Mouse (Mus musculus) neural tube, embryonic 15.5 days (tissue): ENCODE measurements around the gene Ccdc85c. TPM values are rescaled to one million over a fixed set of nuclear protein-coding genes. Genes with fewer than 3 reads are reported as not detected.
A peak's percentile ranks its signal among the peaks of the same experiment; 100 is the strongest.

Experiments
- ATAC-seq: fragments of 200-750 bp; cut with Nextera tagmentation; 2 replicates; pipeline ENCODE4 v1.8.0; 2017; ENCODE audit warnings: mild to moderate bottlenecking, moderate TSS enrichment, moderate library complexity; ENCODE audit not compliant: low FRiP score
- H3K27ac ChIP-seq: fragments of 300-500 bp; sonication (generic); replicated peaks from 2 replicates; pipeline ENCODE4 v1.5.1; 2015; ENCODE audit warnings: mild to moderate bottlenecking, inconsistent platforms
- H3K27me3 ChIP-seq: fragments of 300-500 bp; sonication (generic); replicated peaks from 2 replicates; pipeline ENCODE4 v1.6.1; 2015; ENCODE audit warnings: inconsistent platforms
- H3K36me3 ChIP-seq: fragments of 300-500 bp; sonication (generic); 2 replicates; pipeline ENCODE4 v1.6.1; 2015; ENCODE audit warnings: inconsistent platforms
- H3K4me1 ChIP-seq: fragments of 300-500 bp; sonication (generic); 2 replicates; pipeline ENCODE4 v1.6.1; 2015; ENCODE audit warnings: inconsistent platforms
- H3K4me2 ChIP-seq: fragments of 300-500 bp; sonication (generic); 2 replicates; pipeline ENCODE4 v1.6.1; 2015; ENCODE audit warnings: inconsistent platforms, mild to moderate bottlenecking, moderate library complexity
- H3K4me3 ChIP-seq: fragments of 300-500 bp; sonication (generic); replicated peaks from 2 replicates; pipeline ENCODE4 v1.5.1; 2015; ENCODE audit warnings: mild to moderate bottlenecking, inconsistent platforms
- H3K9ac ChIP-seq: fragments of 300-500 bp; sonication (generic); replicated peaks from 2 replicates; pipeline ENCODE4 v1.6.1; 2015; ENCODE audit warnings: mild to moderate bottlenecking, inconsistent platforms
- H3K9me3 ChIP-seq: fragments of 300-500 bp; sonication (generic); replicated peaks from 2 replicates; pipeline ENCODE4 v1.6.1; 2016; ENCODE audit warnings: inconsistent platforms
- WGBS: fragments of 180-500 bp; shearing (Covaris S2); methylation state at CpG from one replicate; pipeline ENCODE4 v1.1.7; 2015; ENCODE audit warnings: mixed read lengths; 5-methylcytosine and 5-hydroxymethylcytosine counted together
- polyA plus RNA-seq: library from polyadenylated mRNA; unstranded; fragments of >200 nt; fragmentation: Nextera tagmentation; extraction: Ambion mirVana; gene quantifications from 2 replicates; pipeline ENCODE4 v1.2.1, GENCODE M21; 2015

Ccdc85c gene
- polyA plus RNA-seq, 1 experiment from 2014 or later: 11.9 TPM

DNA sequence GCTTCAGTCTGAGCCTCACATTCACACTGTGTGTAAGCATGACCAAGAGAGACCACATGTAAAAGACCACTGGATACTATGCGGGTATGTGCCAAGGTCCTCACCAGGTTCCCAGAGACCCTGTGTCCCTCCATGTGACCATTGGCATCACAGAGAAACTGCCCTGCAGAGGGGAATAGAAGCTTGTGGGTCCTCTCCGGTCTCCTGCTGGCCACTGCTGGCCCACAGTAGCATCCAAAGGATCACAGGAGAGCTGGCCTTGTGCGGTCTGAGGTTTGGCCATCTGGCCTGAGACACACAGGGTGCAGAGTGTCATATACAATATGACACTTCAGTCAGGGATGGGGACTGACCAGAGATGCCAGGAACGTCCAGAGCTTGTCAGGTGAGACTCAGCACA lies 34.8 kb upstream of the Ccdc85c start:
- Histone ChIP-seq H3K4me2 (no peak overlapping the region), H3K9ac (no peak overlapping the region), H3K4me1 (peaks cover 18% of the 10 kb centered on the region), H3K4me3 (no peak overlapping the region), H3K27me3 (peaks cover 5% of the 10 kb centered on the region; the same call in 1 of the 2 replicates), H3K27ac (no peak overlapping the region), H3K36me3 (no peaks in the 10 kb centered on the region), H3K9me3 (no peaks in the 10 kb centered on the region)
- WGBS: 90% methylated on average over 4 of the region's 4 CpGs
- ATAC-seq: no peak

DNA sequence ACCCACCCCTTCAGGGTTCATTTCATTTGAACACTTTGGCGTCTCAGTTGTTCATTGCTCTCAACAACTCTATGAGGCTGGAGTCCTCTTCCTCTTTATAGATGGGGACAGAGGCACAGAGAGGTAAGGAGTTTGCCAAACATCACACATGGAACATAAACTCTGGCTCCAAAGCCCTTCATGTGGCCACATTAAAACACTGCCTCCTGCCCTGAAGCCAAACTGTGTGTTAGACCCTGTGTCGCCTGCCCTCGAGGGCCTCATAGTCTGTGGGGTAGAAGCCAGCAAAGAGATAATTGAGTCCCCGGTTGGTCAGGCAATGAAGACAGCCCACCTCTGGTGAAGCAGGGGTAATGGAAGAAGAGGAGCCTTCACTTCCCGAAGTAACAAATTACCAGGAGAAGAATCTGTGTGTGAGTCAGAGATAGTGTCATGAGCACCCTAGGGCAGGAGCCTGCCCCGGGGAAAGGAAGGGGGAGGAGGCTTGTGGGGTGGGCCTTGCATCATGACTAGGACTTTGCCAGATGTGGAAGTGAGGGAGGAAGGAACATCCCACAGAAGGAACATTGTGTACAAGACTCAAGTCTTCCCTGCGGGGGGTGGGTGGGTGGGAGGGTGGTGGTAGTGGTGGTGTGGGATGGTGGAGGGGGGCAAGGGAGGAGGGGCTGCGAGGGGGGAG lies 34.0 kb upstream of the Ccdc85c start:
- ATAC-seq: no peak
- Histone ChIP-seq H3K27ac (no peak overlapping the region), H3K4me2 (no peak overlapping the region), H3K36me3 (no peaks in the 10 kb centered on the region), H3K9me3 (no peaks in the 10 kb centered on the region), H3K9ac (no peak overlapping the region), H3K27me3 (peaks cover 5% of the 10 kb centered on the region; the same call in 1 of the 2 replicates), H3K4me3 (no peak overlapping the region), H3K4me1 (peaks cover 18% of the 10 kb centered on the region)
- 60% methylated on average over 6 of the region's 8 CpGs for WGBS

DNA sequence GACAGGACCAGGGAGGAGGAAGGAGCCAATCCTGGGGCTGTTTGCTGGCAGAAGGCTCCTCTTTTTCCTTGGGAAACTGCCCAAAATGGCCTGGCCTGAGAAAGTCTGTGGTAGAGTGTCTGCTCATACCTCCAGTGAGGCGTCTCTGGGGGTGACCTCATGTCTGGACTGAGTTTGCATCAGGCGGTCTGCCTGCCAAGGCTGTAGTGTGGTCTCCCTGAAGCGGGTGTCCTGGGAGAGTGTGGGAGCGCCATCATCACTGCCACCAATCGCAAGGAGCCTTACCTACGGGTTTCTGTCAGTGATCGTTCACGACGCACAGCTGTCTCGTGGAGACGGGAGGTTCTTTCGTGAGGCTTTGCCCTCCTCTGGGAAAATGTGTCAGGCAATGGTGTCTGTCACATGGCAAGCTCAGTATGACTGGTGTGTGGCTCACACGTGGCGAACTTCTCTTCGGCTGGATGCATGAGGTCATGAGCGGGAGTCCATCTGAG lies 33.2 kb upstream of the Ccdc85c start:
- H3K4me3 ChIP-seq: no peak overlapping the region
- H3K9ac ChIP-seq: no peak overlapping the region
- WGBS: 83% methylated on average over 16 of the region's 16 CpGs
- ATAC-seq: no peak
- peaks cover 5% of the 10 kb centered on the region; the same call in 1 of the 2 replicates for H3K27me3 ChIP-seq
- H3K27ac ChIP-seq: no peak overlapping the region
- H3K4me2 ChIP-seq: no peak overlapping the region
- no peaks in the 10 kb centered on the region for H3K9me3 ChIP-seq
- no peaks in the 10 kb centered on the region for H3K36me3 ChIP-seq
- H3K4me1 ChIP-seq: peaks cover 18% of the 10 kb centered on the region

DNA sequence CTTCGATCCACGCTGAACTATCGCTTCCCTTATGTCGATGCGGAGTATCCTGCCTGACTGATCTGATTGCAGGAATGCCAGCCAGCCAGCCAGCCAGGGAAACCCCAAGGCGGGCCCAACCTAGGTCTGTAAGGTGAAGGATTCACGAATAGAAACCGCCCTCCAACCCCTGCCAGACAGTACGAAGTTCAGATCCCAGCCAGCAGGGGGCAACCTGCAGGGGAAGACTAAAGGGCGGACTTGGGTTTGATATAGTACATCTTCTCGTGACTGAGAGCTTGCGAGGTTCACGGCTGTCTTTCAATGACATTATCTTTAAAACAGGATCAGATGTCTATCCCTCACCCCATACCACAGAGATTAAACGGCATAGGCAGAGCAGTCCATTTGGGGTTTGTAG lies 32.3 kb upstream of the Ccdc85c start:
- Histone ChIP-seq H3K9me3 (no peaks in the 10 kb centered on the region), H3K36me3 (no peaks in the 10 kb centered on the region), H3K9ac (no peak overlapping the region), H3K4me3 (0 out of 2 replicates have a peak overlapping the region, but pooled peaks have one; percentile 2), H3K4me2 (peak overlapping the region; percentile 98; the same call in 1 of the 2 replicates), H3K4me1 (peaks cover 18% of the 10 kb centered on the region), H3K27ac (no peak overlapping the region), H3K27me3 (peaks cover 5% of the 10 kb centered on the region; the same call in 1 of the 2 replicates)
- no peak for ATAC-seq
- WGBS: 26% methylated on average over 14 of the region's 14 CpGs

GRCm38 (mm10) chr12:108305812-108306794 lies 30.9 kb upstream of the Ccdc85c start, which contains the start of gene Hhipl1:
Gene Hhipl1 (plus strand): TSS chr12:108306270.
- WGBS: 5% methylated on average over 61 of the region's 67 CpGs
- H3K27ac ChIP-seq: 0 out of 2 replicates have a peak within 1 kb of the TSS, but pooled peaks have one; percentile 6
- ATAC-seq: peak; percentile 58

GRCm38 (mm10) chr12:108305172-108305571 lies 29.9 kb upstream of the Ccdc85c start:
- H3K4me1 ChIP-seq: peaks cover 18% of the 10 kb centered on the region
- H3K27me3 ChIP-seq: peaks cover 5% of the 10 kb centered on the region; the same call in 1 of the 2 replicates
- no peak overlapping the region for H3K4me2 ChIP-seq
- no peak overlapping the region for H3K9ac ChIP-seq
- whole genome bisulfite sequencing: 76% methylated on average over 8 of the region's 8 CpGs
- no peak overlapping the region for H3K27ac ChIP-seq
- H3K36me3 ChIP-seq: no peaks in the 10 kb centered on the region
- no peaks in the 10 kb centered on the region for H3K9me3 ChIP-seq
- H3K4me3 ChIP-seq: no peak overlapping the region
- 0 out of 2 replicates have a peak, but pooled peaks have one; percentile 22 for ATAC-seq

More at GRCm38 (mm10) chr12:108305812-108306794, 30.9 kb upstream of the Ccdc85c start, which contains the start of gene Hhipl1:
- Histone ChIP-seq H3K9me3 (no peaks in the 10 kb centered on the region), H3K4me3 (peak within 1 kb of the TSS; percentile 60), H3K36me3 (no peaks in the 10 kb centered on the region), H3K9ac (peak within 1 kb of the TSS; percentile 83), H3K4me1 (peaks cover 18% of the 10 kb centered on the region), H3K4me2 (peak within 1 kb of the TSS; percentile 98), H3K27me3 (peaks cover 5% of the 10 kb centered on the region; the same call in 1 of the 2 replicates)

- no peak overlapping the region for H3K4me2 ChIP-seq
- ATAC-seq: no peak
- H3K27ac ChIP-seq: no peak overlapping the region
- 35% methylated on average over 6 of the region's 6 CpGs for WGBS
- H3K36me3 ChIP-seq: no peaks in the 10 kb centered on the region
- peaks cover 5% of the 10 kb centered on the region; the same call in 1 of the 2 replicates for H3K27me3 ChIP-seq
- no peak overlapping the region for H3K9ac ChIP-seq
- no peaks in the 10 kb centered on the region for H3K9me3 ChIP-seq
- H3K4me1 ChIP-seq: peaks cover 18% of the 10 kb centered on the region
- no peak overlapping the region for H3K4me3 ChIP-seq
These were observed 28.6 kb upstream of the Ccdc85c start for GRCm38 (mm10) chr12:108303778-108304365.

DNA sequence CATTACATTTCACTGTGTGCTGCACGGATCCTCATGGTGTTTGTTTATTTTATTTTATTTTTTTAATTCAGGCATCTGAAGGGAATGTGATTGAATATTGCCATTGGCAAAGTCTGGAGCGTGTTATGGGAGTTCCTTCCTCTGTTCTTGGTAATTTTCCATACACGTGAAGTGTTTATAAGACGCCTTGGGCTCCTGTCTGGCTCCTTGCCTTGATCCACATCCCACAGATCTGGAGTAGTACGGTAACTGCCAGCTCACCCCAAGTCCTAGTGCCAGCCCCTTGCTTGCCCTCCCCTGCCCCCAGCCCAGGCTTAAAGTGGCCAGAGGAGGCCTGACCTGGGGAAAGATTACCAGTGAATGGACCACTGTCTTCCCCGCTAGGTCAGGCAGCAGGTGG lies 25.8 kb upstream of the Ccdc85c start:
- no peak for ATAC-seq
- no peaks in the 10 kb centered on the region for H3K36me3 ChIP-seq
- no peak overlapping the region for H3K4me3 ChIP-seq
- H3K4me2 ChIP-seq: no peak overlapping the region
- no peaks in the 10 kb centered on the region for H3K9me3 ChIP-seq
- WGBS: 83% methylated on average over 6 of the region's 6 CpGs
- H3K4me1 ChIP-seq: peaks cover 5% of the 10 kb centered on the region
- H3K9ac ChIP-seq: no peak overlapping the region
- H3K27me3 ChIP-seq: peaks cover 5% of the 10 kb centered on the region; the same call in 1 of the 2 replicates
- H3K27ac ChIP-seq: no peak overlapping the region

DNA sequence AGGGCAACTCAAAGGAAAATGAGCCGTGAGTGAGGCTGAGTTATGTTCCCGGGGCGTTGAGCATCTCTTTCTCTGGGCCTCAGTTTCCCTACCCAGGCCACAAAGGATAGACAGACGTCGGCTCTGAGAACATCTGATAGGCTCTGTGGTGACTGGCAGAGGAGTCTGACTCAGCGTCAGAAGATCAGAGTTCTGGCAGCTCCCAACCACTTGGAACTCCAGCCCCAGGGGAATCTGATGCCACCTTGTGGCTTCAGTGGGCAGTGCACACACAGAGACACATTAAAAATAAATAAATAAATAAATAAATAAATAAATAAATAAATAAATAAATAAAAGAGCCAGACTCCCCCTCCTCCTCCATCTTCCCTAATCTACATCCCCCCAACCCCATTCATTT lies 21.8 kb upstream of the Ccdc85c start:
- H3K4me2 ChIP-seq: no peak overlapping the region
- 82% methylated on average over 6 of the region's 6 CpGs for WGBS
- H3K4me3 ChIP-seq: no peak overlapping the region
- H3K27me3 ChIP-seq: no peaks in the 10 kb centered on the region
- H3K36me3 ChIP-seq: no peaks in the 10 kb centered on the region
- ATAC-seq: no peak
- H3K9me3 ChIP-seq: no peaks in the 10 kb centered on the region
- H3K4me1 ChIP-seq: peaks cover 17% of the 10 kb centered on the region
- no peak overlapping the region for H3K27ac ChIP-seq
- H3K9ac ChIP-seq: no peak overlapping the region

DNA sequence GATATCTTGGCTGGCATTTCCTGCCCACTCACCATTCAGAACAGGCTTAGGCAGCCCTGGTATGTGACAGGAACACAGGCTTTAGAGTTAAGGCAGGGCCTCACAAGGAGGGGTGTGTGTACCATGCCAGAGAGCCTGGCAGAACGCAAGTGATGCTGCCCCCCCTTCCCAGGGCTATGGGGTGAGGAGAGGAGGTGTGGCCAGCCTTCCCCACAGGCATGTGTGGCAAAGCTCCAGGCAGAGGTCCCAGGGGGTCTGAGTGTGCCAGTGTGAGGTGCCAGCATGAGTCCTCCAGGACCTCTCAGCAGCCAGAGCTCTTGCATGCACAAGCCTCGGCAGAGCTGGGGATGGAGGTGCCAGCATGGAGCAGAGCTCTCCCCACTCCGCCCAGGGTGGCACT lies 19.4 kb upstream of the Ccdc85c start:
- no peak overlapping the region for H3K4me3 ChIP-seq
- no peak overlapping the region for H3K27ac ChIP-seq
- H3K27me3 ChIP-seq: no peaks in the 10 kb centered on the region
- WGBS: 69% methylated on average over 3 of the region's 3 CpGs
- no peak overlapping the region for H3K9ac ChIP-seq
- H3K9me3 ChIP-seq: no peaks in the 10 kb centered on the region
- H3K4me2 ChIP-seq: no peak overlapping the region
- no peaks in the 10 kb centered on the region for H3K36me3 ChIP-seq
- ATAC-seq: 0 out of 2 replicates have a peak, but pooled peaks have one; percentile 22
- peaks cover 20% of the 10 kb centered on the region for H3K4me1 ChIP-seq

- peak; percentile 65; the same call in 1 of the 2 replicates for ATAC-seq
- Histone ChIP-seq H3K9me3 (no peaks in the 10 kb centered on the region), H3K4me3 (no peak overlapping the region), H3K9ac (no peak overlapping the region), H3K4me2 (peak overlapping the region; percentile 45), H3K36me3 (no peaks in the 10 kb centered on the region), H3K27me3 (no peaks in the 10 kb centered on the region), H3K4me1 (peaks cover 25% of the 10 kb centered on the region), H3K27ac (no peak overlapping the region)
- 6% methylated on average over 8 of the region's 8 CpGs for WGBS
These were observed 17.7 kb upstream of the Ccdc85c start for GRCm38 (mm10) chr12:108292957-108293356.
